Comparison of ENCODE assay signal across 16 mouse cellular contexts in the genomic region with DNA sequence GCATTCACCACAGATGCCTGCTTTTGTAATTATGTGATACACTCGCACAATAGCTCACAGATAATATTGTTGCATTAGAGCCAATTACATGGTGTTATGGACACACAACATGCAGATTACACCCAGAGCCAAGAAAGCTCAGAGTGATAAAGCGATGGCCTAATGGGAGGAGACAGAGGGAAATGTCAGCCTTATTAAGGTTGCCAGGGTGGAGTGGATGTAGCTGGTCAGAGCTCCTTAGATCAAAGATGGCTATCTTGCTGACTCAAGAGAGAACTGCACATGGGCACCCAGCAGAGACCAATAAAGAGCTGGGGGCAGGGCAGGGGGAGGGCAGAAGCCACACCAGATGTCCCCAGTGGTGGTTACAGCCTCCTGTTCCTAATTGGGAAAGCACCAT.
"Had no signal": no experiment of that assay in that cellular context is flagged by ENCODE, and none has a peak within 500 bp of the region (broad histone marks: within the 10 kb centered on the region; RNA-seq: fewer than 3 reads in every experiment).

No protein-coding gene starts in this region.

- H3K9me3 ChIP-seq: limb, embryonic 13.5 days; liver, embryonic 15.5 days; midbrain, embryonic 15.5 days; neural tube, embryonic 13.5 days had no signal

- H3K27me3 ChIP-seq: limb, embryonic 13.5 days; liver, embryonic 15.5 days had no signal

- DNase-seq: kidney, adult 9 months; kidney, postnatal 10 days; kidney, postnatal 4 days; lung, embryonic 14.5 days; lung, postnatal 14 days; right cerebral cortex, adult 18-20 months; right cerebral cortex, postnatal 25 days; thymus, postnatal 4 days had no signal

- H3K4me3 ChIP-seq: layer of hippocampus, adult 2 months; left cerebral cortex, adult 2 months; limb, embryonic 13.5 days; liver, embryonic 15.5 days; midbrain, embryonic 15.5 days; neural tube, embryonic 13.5 days had no signal

- H3K27ac ChIP-seq: layer of hippocampus, adult 2 months; left cerebral cortex, adult 2 months; limb, embryonic 13.5 days; liver, embryonic 15.5 days; midbrain, embryonic 15.5 days; stomach, postnatal 0 days had no signal

- H3K9ac ChIP-seq: limb, embryonic 13.5 days; liver, embryonic 15.5 days; lung, embryonic 14.5 days; midbrain, embryonic 15.5 days; neural tube, embryonic 13.5 days had no signal

- H3K4me2 ChIP-seq: limb, embryonic 13.5 days; liver, embryonic 15.5 days; lung, embryonic 14.5 days; midbrain, embryonic 15.5 days had no signal

- ATAC-seq: intestine, postnatal 0 days; midbrain, embryonic 15.5 days had no signal

- H3K4me1 ChIP-seq: liver, embryonic 15.5 days; midbrain, embryonic 15.5 days had no signal

- H3K36me3 ChIP-seq: limb, embryonic 13.5 days; liver, embryonic 15.5 days; midbrain, embryonic 15.5 days; neural tube, embryonic 13.5 days had no signal
